Mouse (Mus musculus): ENCODE results near the gene Ppp4c.
A peak's percentile ranks its signal among the peaks of the same experiment; 100 is the strongest.

DNA sequence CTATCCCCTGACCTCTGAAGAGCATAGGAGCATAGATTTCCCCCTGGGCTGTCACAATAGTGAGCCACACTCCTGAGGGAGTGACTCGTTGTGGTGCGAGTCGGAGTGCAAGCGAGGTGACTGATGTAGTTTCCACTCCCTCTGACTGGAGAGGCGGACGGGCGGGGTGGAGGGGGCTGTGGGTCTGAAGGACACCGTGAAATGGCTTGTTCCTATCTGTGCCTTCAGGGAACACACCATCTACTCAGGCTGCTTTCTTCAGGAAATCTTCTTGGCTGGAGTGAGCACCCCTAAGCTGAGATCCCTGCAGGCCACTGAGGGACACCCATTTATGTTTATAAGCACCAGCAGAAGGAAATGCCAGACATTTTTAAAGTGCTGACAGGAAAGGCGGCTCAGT lies 30.4 kb upstream of the Ppp4c start:
- no peak for TF ChIP-seq CTCF (IDR thresholded peaks at IDR 0.05; ENCODE audit: extremely low read depth, insufficient read depth, low read length)
- TF ChIP-seq POLR2A (IDR thresholded peaks at IDR 0.05; ENCODE audit: extremely low read depth, insufficient read depth, low read length): 0 out of 2 replicates have a peak, but pooled peaks have one; percentile 11
